Mouse (Mus musculus): Measurements from ENCODE around the gene Slc4a1. TPM values are rescaled to one million over a fixed set of nuclear protein-coding genes. Genes with fewer than 3 reads are reported as not detected.

Slc4a1 gene
- total and polyA plus RNA-seq, 2 experiments from 2014 or later: 0.27 to 1.1 TPM

GRCm38 (mm10) chr11:102308104-102308503 lies 57.9 kb downstream of the Slc4a1 start:
- no peaks in the 10 kb centered on the region for H3K27me3 ChIP-seq (ENCODE audit: insufficient read depth, low read length)
- peaks cover 41% of the 10 kb centered on the region for H3K36me3 ChIP-seq (ENCODE audit: insufficient read depth, low read length)
- H3K9ac ChIP-seq (replicated peaks; ENCODE audit: low read length, poor library complexity, severe bottlenecking): no peak overlapping the region
- TF ChIP-seq CTCF (IDR thresholded peaks at IDR 0.05): no peak
- no peak overlapping the region for H3K27ac ChIP-seq (ENCODE audit: low read depth, low read length)
- ATAC-seq (ENCODE audit: low FRiP score) (no peak), DNase-seq (ENCODE audit: low spot score) (no peak)
- no peaks in the 10 kb centered on the region for H3K4me1 ChIP-seq (ENCODE audit: insufficient read depth, low read length)
- no peak overlapping the region for H3K4me2 ChIP-seq (ENCODE audit: low read depth, low read length, poor library complexity, severe bottlenecking)
- WGBS: 86% methylated on average over 9 of the region's 9 CpGs
- no peak overlapping the region for H3K4me3 ChIP-seq (ENCODE audit: low read depth, low read length)
- H3K9me3 ChIP-seq (ENCODE audit: low read length): no peaks in the 10 kb centered on the region

DNA sequence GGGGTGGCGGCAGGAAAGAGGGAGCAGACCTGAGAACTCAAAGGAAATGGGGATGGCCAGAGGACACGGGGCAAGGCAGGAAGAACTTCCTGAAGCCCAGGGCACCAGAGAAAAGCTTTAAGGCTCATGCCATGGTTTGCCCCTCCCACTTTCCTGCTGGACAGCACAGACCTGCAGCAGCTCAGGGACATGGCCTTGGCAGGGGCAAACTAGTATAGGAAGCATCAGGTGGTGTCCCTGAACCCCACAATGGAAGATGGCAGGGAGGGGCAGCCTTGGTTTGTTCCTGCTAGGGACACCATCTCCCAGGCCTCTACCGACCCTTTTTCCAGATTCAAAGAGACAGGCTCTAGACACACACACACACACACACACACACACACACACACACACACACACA lies 60.6 kb downstream of the Slc4a1 start:
- H3K9me3 ChIP-seq (ENCODE audit: low read length): no peaks in the 10 kb centered on the region
- no peak overlapping the region for H3K27ac ChIP-seq (ENCODE audit: low read depth, low read length)
- H3K4me2 ChIP-seq (ENCODE audit: low read depth, low read length, poor library complexity, severe bottlenecking): no peak overlapping the region
- WGBS: 53% methylated on average over 3 of the region's 3 CpGs
- no peak overlapping the region for H3K4me3 ChIP-seq (ENCODE audit: low read depth, low read length)
- TF ChIP-seq CTCF (IDR thresholded peaks at IDR 0.05): no peak
- H3K27me3 ChIP-seq (ENCODE audit: insufficient read depth, low read length): no peaks in the 10 kb centered on the region
- DNase-seq (ENCODE audit: low spot score) (no peak), ATAC-seq (ENCODE audit: low FRiP score) (no peak)
- H3K4me1 ChIP-seq (ENCODE audit: insufficient read depth, low read length): no peaks in the 10 kb centered on the region
- peaks cover 31% of the 10 kb centered on the region for H3K36me3 ChIP-seq (ENCODE audit: insufficient read depth, low read length)
- H3K9ac ChIP-seq (replicated peaks; ENCODE audit: low read length, poor library complexity, severe bottlenecking): no peak overlapping the region

- no peak for DNase-seq (ENCODE audit: low spot score)
- 59% methylated on average over 2 of the region's 2 CpGs for WGBS
- Histone ChIP-seq H3K27me3 (ENCODE audit: insufficient read depth, low read length) (no peaks in the 10 kb centered on the region), H3K4me3 (ENCODE audit: low read depth, low read length) (no peak overlapping the region), H3K4me2 (ENCODE audit: low read depth, low read length, poor library complexity, severe bottlenecking) (no peak overlapping the region), H3K9me3 (ENCODE audit: low read length) (no peaks in the 10 kb centered on the region), H3K27ac (ENCODE audit: low read depth, low read length) (no peak overlapping the region), H3K9ac (replicated peaks; ENCODE audit: low read length, poor library complexity, severe bottlenecking) (no peak overlapping the region), H3K36me3 (ENCODE audit: insufficient read depth, low read length) (peaks cover 24% of the 10 kb centered on the region), H3K4me1 (ENCODE audit: insufficient read depth, low read length) (no peaks in the 10 kb centered on the region)
- ATAC-seq (ENCODE audit: low FRiP score): no peak
- no peak for TF ChIP-seq CTCF (IDR thresholded peaks at IDR 0.05)
Measured at GRCm38 (mm10) chr11:102304141-102304540, 61.9 kb downstream of the Slc4a1 start.

GRCm38 (mm10) chr11:102299839-102300238 lies 66.2 kb downstream of the Slc4a1 start:
- Histone ChIP-seq H3K4me2 (ENCODE audit: low read depth, low read length, poor library complexity, severe bottlenecking) (no peak overlapping the region), H3K4me3 (ENCODE audit: low read depth, low read length) (no peak overlapping the region), H3K9me3 (ENCODE audit: low read length) (no peaks in the 10 kb centered on the region), H3K27me3 (ENCODE audit: insufficient read depth, low read length) (no peaks in the 10 kb centered on the region), H3K9ac (replicated peaks; ENCODE audit: low read length, poor library complexity, severe bottlenecking) (no peak overlapping the region), H3K4me1 (ENCODE audit: insufficient read depth, low read length) (peaks cover 4% of the 10 kb centered on the region; the same call in 1 of the 2 replicates), H3K27ac (ENCODE audit: low read depth, low read length) (no peak overlapping the region), H3K36me3 (ENCODE audit: insufficient read depth, low read length) (no peaks in the 10 kb centered on the region)
- 12% methylated on average over 1 of the region's 1 CpGs for WGBS
- peak; percentile 76 for TF ChIP-seq CTCF (IDR thresholded peaks at IDR 0.05)
- DNase-seq (ENCODE audit: low spot score) (peak; percentile 63), ATAC-seq (ENCODE audit: low FRiP score) (no peak)

Small RNAs within 50 kb of the gene (microRNA-seq; reads per million reads assigned to microRNA genes)
- not detected for gene Mir6930 (ENCODE audit: borderline number of aligned reads)

Other genes with a start within 250 kb of the Slc4a1 start
- gene Nags, start 220.7 kb downstream of the Slc4a1 start, total RNA-seq (2014; rRNA removed): 0.14 and 0.16 TPM in 2 replicates
- gene Nags, start 220.7 kb downstream of the Slc4a1 start, polyA plus RNA-seq (2015; fragmentation: Nextera tagmentation; extraction: Ambion mirVana): 0.09 and 0.11 TPM in 2 replicates
- 35.2 and 41.1 TPM in 2 replicates for gene Tmem101, start 209.8 kb downstream of the Slc4a1 start, total RNA-seq (2014; rRNA removed)
- gene Tmem101, start 209.8 kb downstream of the Slc4a1 start, polyA plus RNA-seq (2015; fragmentation: Nextera tagmentation; extraction: Ambion mirVana): 42.4 and 44.4 TPM in 2 replicates
- 77.7 and 86.2 TPM in 2 replicates for gene Lsm12, start 180.9 kb downstream of the Slc4a1 start, total RNA-seq (2014; rRNA removed)
- 130 and 147 TPM in 2 replicates for gene Lsm12, start 180.9 kb downstream of the Slc4a1 start, polyA plus RNA-seq (2015; fragmentation: Nextera tagmentation; extraction: Ambion mirVana)
- 43.1 and 68.5 TPM in 2 replicates for gene G6pc3, start 176.6 kb downstream of the Slc4a1 start, total RNA-seq (2014; rRNA removed)
- gene G6pc3, start 176.6 kb downstream of the Slc4a1 start, polyA plus RNA-seq (2015; fragmentation: Nextera tagmentation; extraction: Ambion mirVana): 42.0 and 48.7 TPM in 2 replicates
- gene Hdac5, start 136.0 kb downstream of the Slc4a1 start, total RNA-seq (2014; rRNA removed): 183 and 263 TPM in 2 replicates
- 61.9 and 65.9 TPM in 2 replicates for gene Hdac5, start 136.0 kb downstream of the Slc4a1 start, polyA plus RNA-seq (2015; fragmentation: Nextera tagmentation; extraction: Ambion mirVana)
- 2.1 TPM in 2 replicates for gene BC030867, start 117.3 kb downstream of the Slc4a1 start, total RNA-seq (2014; rRNA removed)
- 0.53 and 0.60 TPM in 2 replicates for gene BC030867, start 117.3 kb downstream of the Slc4a1 start, polyA plus RNA-seq (2015; fragmentation: Nextera tagmentation; extraction: Ambion mirVana)
- gene Asb16, start 97.5 kb downstream of the Slc4a1 start, total RNA-seq (2014; rRNA removed): 2.3 and 2.5 TPM in 2 replicates
- gene Asb16, start 97.5 kb downstream of the Slc4a1 start, polyA plus RNA-seq (2015; fragmentation: Nextera tagmentation; extraction: Ambion mirVana): 0.28 and 0.32 TPM in 2 replicates
- 80.5 and 90.8 TPM in 2 replicates for gene Tmub2, start 81.3 kb downstream of the Slc4a1 start, total RNA-seq (2014; rRNA removed)
- gene Tmub2, start 81.3 kb downstream of the Slc4a1 start, polyA plus RNA-seq (2015; fragmentation: Nextera tagmentation; extraction: Ambion mirVana): 65.4 and 73.9 TPM in 2 replicates
- 166 and 169 TPM in 2 replicates for gene Atxn7l3, start 69.6 kb downstream of the Slc4a1 start, total RNA-seq (2014; rRNA removed)
- 25.4 and 26.5 TPM in 2 replicates for gene Atxn7l3, start 69.6 kb downstream of the Slc4a1 start, polyA plus RNA-seq (2015; fragmentation: Nextera tagmentation; extraction: Ambion mirVana)
- gene Ubtf, start 46.5 kb downstream of the Slc4a1 start, total RNA-seq (2014; rRNA removed): 64.3 and 71.4 TPM in 2 replicates
- gene Ubtf, start 46.5 kb downstream of the Slc4a1 start, polyA plus RNA-seq (2015; fragmentation: Nextera tagmentation; extraction: Ambion mirVana): 56.3 and 64.3 TPM in 2 replicates
- gene Rundc3a, start 27.2 kb upstream of the Slc4a1 start, total RNA-seq (2014; rRNA removed): 379 and 397 TPM in 2 replicates
- 127 and 133 TPM in 2 replicates for gene Rundc3a, start 27.2 kb upstream of the Slc4a1 start, polyA plus RNA-seq (2015; fragmentation: Nextera tagmentation; extraction: Ambion mirVana)
- gene Slc25a39, start 41.7 kb upstream of the Slc4a1 start, total RNA-seq (2014; rRNA removed): 139 and 176 TPM in 2 replicates
- gene Slc25a39, start 41.7 kb upstream of the Slc4a1 start, polyA plus RNA-seq (2015; fragmentation: Nextera tagmentation; extraction: Ambion mirVana): 132 and 148 TPM in 2 replicates
- 74.2 and 78.0 TPM in 2 replicates for gene Grn, start 64.1 kb upstream of the Slc4a1 start, total RNA-seq (2014; rRNA removed)
- gene Grn, start 64.1 kb upstream of the Slc4a1 start, polyA plus RNA-seq (2015; fragmentation: Nextera tagmentation; extraction: Ambion mirVana): 90.4 and 91.7 TPM in 2 replicates
- 584 and 605 TPM in 2 replicates for gene Fam171a2, start 81.5 kb upstream of the Slc4a1 start, total RNA-seq (2014; rRNA removed)
- gene Fam171a2, start 81.5 kb upstream of the Slc4a1 start, polyA plus RNA-seq (2015; fragmentation: Nextera tagmentation; extraction: Ambion mirVana): 22.5 and 25.4 TPM in 2 replicates
- gene Itga2b, start 103.9 kb upstream of the Slc4a1 start, total RNA-seq (2014; rRNA removed): 2.6 and 4.7 TPM in 2 replicates
- 15.4 and 15.5 TPM in 2 replicates for gene Itga2b, start 103.9 kb upstream of the Slc4a1 start, polyA plus RNA-seq (2015; fragmentation: Nextera tagmentation; extraction: Ambion mirVana)
- 24.8 and 33.4 TPM in 2 replicates for gene Gpatch8, start 190.2 kb upstream of the Slc4a1 start, total RNA-seq (2014; rRNA removed)
- gene Gpatch8, start 190.2 kb upstream of the Slc4a1 start, polyA plus RNA-seq (2015; fragmentation: Nextera tagmentation; extraction: Ambion mirVana): 35.8 and 53.3 TPM in 2 replicates
- gene Gm11627, start 213.3 kb upstream of the Slc4a1 start, total RNA-seq (2014; rRNA removed): 1.1 and 3.5 TPM in 2 replicates
- gene Gm11627, start 213.3 kb upstream of the Slc4a1 start, polyA plus RNA-seq (2015; fragmentation: Nextera tagmentation; extraction: Ambion mirVana): 4.6 and 5.8 TPM in 2 replicates
- gene Fzd2, start 238.2 kb upstream of the Slc4a1 start, total RNA-seq (2014; rRNA removed): 16.8 and 17.3 TPM in 2 replicates
- gene Fzd2, start 238.2 kb upstream of the Slc4a1 start, polyA plus RNA-seq (2015; fragmentation: Nextera tagmentation; extraction: Ambion mirVana): 3.9 and 4.5 TPM in 2 replicates